Mouse (Mus musculus) urinary bladder, postnatal 4 days (tissue): Measurements from ENCODE around the gene Daglb.
"Not testable (repeated sequence)": the region's sequence is repeated elsewhere in the genome, so short reads cannot be mapped to it uniquely, and the experiment has no call there.

ENCODE experiments used
- DNase-seq, 2 experiments: peaks; one replicate each; pipeline ENCODE4 v3.0.0; 2021 to 2022; ENCODE audit warnings: low spot score in 2 of 2

The Daglb gene

GRCm38 (mm10) chr5:143518045-143518591 lies 53.7 kb downstream of the Daglb start:
- no peak for DNase-seq

GRCm38 (mm10) chr5:143520415-143520814 lies 56.0 kb downstream of the Daglb start:
- no peak for DNase-seq

- DNase-seq = no peak
Observed at GRCm38 (mm10) chr5:143522882-143523281, 58.5 kb downstream of the Daglb start.

- no peak for DNase-seq
Observed at GRCm38 (mm10) chr5:143525454-143526225, 61.3 kb downstream of the Daglb start.

GRCm38 (mm10) chr5:143526698-143527331 lies 62.4 kb downstream of the Daglb start:
- no peak for DNase-seq

- peak; percentile 96 to 97 for DNase-seq
Observed at GRCm38 (mm10) chr5:143527486-143528307, 63.3 kb downstream of the Daglb start, which contains the start of gene Rac1. Gene Rac1 (minus strand): TSS chr5:143528036.

GRCm38 (mm10) chr5:143528308-143528683 lies 63.9 kb downstream of the Daglb start:
- DNase-seq = no peak

GRCm38 (mm10) chr5:143530715-143531114 lies 66.3 kb downstream of the Daglb start:
- DNase-seq = no peak

GRCm38 (mm10) chr5:143534922-143535321 lies 70.5 kb downstream of the Daglb start:
- no peak for DNase-seq

- no peak for DNase-seq
Observed at GRCm38 (mm10) chr5:143537022-143537421, 72.6 kb downstream of the Daglb start.

- no peak for DNase-seq
Observed at GRCm38 (mm10) chr5:143539111-143539510, 74.7 kb downstream of the Daglb start.

- peak; percentile 63 to 74 for DNase-seq
Observed at GRCm38 (mm10) chr5:143547384-143547783, 83.0 kb downstream of the Daglb start.

- DNase-seq = no peak
Observed at GRCm38 (mm10) chr5:143547866-143548265, 83.5 kb downstream of the Daglb start.

GRCm38 (mm10) chr5:143548401-143548846 lies 84.0 kb downstream of the Daglb start:
- peak; percentile 94 to 97 for DNase-seq

GRCm38 (mm10) chr5:143548922-143549321 lies 84.5 kb downstream of the Daglb start:
- DNase-seq = not testable (repeated sequence)

GRCm38 (mm10) chr5:143552911-143553310 lies 88.5 kb downstream of the Daglb start:
- DNase-seq = no peak

- no peak for DNase-seq
Observed at GRCm38 (mm10) chr5:143555233-143555632, 90.8 kb downstream of the Daglb start.
